Mouse (Mus musculus): Measurements from ENCODE around the gene Adprh. TPM values are rescaled to one million over a fixed set of nuclear protein-coding genes. Genes with fewer than 3 reads are reported as not detected.
"Not testable (repeated sequence)": the region's sequence is repeated elsewhere in the genome, so short reads cannot be mapped to it uniquely, and the experiment has no call there.

The Adprh gene
- polyA plus RNA-seq, 1 experiment = 20.2 TPM

DNA sequence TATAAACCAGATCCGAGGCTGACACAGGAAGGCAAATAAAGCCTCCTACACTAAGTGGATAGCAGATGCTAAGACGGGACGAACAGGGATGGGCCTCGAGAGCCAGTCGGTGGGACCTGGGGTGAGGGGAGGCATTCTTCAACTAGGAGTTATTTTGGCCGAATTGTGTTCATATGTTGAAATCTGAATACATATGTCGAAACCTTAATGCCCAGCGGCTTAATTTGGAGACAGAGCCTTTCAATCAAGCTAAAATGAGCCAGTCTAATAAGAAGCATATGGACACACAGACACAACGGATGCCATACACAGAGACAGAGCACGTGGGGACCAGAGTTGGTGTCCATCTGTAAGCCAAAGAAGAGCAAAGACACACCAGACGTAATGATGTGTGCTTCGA is 4.0 kb downstream of the Adprh start:
- Histone ChIP-seq H3K27ac (ENCODE audit: insufficient read depth, low read depth, low read length) (no peak overlapping the region), H3K4me1 (ENCODE audit: control insufficient read depth, insufficient read depth, insufficient read length, low read length) (peaks cover 5% of the 10 kb centered on the region), H3K4me3 (ENCODE audit: low read depth, low read length) (no peak overlapping the region), H3K36me3 (ENCODE audit: control insufficient read depth, insufficient read depth, low read length) (peaks cover 18% of the 10 kb centered on the region), H3K27me3 (ENCODE audit: control insufficient read depth, insufficient read depth, low read length) (no peaks in the 10 kb centered on the region)
- WGBS = 94% methylated on average over 12 of the region's 12 CpGs
- no peak for TF ChIP-seq POLR2A (IDR thresholded peaks at IDR 0.05; ENCODE audit: low read depth, low read length)
- no peak for TF ChIP-seq CTCF (IDR thresholded peaks at IDR 0.05; ENCODE audit: extremely low read depth, insufficient read length, insufficient replicate concordance, low read depth, low read length)

- WGBS = 93% methylated on average over 21 of the region's 21 CpGs
- Histone ChIP-seq H3K27ac (ENCODE audit: insufficient read depth, low read depth, low read length) (no peak overlapping the region), H3K36me3 (ENCODE audit: control insufficient read depth, insufficient read depth, low read length) (peaks cover 18% of the 10 kb centered on the region), H3K27me3 (ENCODE audit: control insufficient read depth, insufficient read depth, low read length) (no peaks in the 10 kb centered on the region), H3K4me3 (ENCODE audit: low read depth, low read length) (no peak overlapping the region), H3K4me1 (ENCODE audit: control insufficient read depth, insufficient read depth, insufficient read length, low read length) (peaks cover 5% of the 10 kb centered on the region)
- no peak for TF ChIP-seq POLR2A (IDR thresholded peaks at IDR 0.05; ENCODE audit: low read depth, low read length)
- TF ChIP-seq CTCF (IDR thresholded peaks at IDR 0.05; ENCODE audit: extremely low read depth, insufficient read length, insufficient replicate concordance, low read depth, low read length) = no peak
These were observed 5.1 kb downstream of the Adprh start for GRCm38 (mm10) chr16:38447366-38447765.

- peaks cover 18% of the 10 kb centered on the region for H3K36me3 ChIP-seq (ENCODE audit: control insufficient read depth, insufficient read depth, low read length)
- not testable (repeated sequence) for H3K27ac ChIP-seq (ENCODE audit: insufficient read depth, low read depth, low read length); H3K27me3 ChIP-seq (ENCODE audit: control insufficient read depth, insufficient read depth, low read length); H3K4me3 ChIP-seq (ENCODE audit: low read depth, low read length); H3K4me1 ChIP-seq (ENCODE audit: control insufficient read depth, insufficient read depth, insufficient read length, low read length)
- 93% methylated on average over 2 of the region's 2 CpGs for whole genome bisulfite sequencing
These were observed 6.4 kb downstream of the Adprh start for GRCm38 (mm10) chr16:38446141-38446540.

GRCm38 (mm10) chr16:38445576-38445975 is 6.9 kb downstream of the Adprh start:
- no peak for TF ChIP-seq CTCF (IDR thresholded peaks at IDR 0.05; ENCODE audit: extremely low read depth, insufficient read length, insufficient replicate concordance, low read depth, low read length)
- peaks cover 18% of the 10 kb centered on the region for H3K36me3 ChIP-seq (ENCODE audit: control insufficient read depth, insufficient read depth, low read length)

GRCm38 (mm10) chr16:38445046-38445445 is 7.5 kb downstream of the Adprh start:
- 84% methylated on average over 1 of the region's 1 CpGs for WGBS
- H3K4me1 ChIP-seq (ENCODE audit: control insufficient read depth, insufficient read depth, insufficient read length, low read length) = no peaks in the 10 kb centered on the region; the same call in 1 of the 2 replicates
- H3K4me3 ChIP-seq (ENCODE audit: low read depth, low read length) = no peak overlapping the region
- H3K27me3 ChIP-seq (ENCODE audit: control insufficient read depth, insufficient read depth, low read length) = no peaks in the 10 kb centered on the region
- H3K36me3 ChIP-seq (ENCODE audit: control insufficient read depth, insufficient read depth, low read length) = peaks cover 18% of the 10 kb centered on the region
- no peak for TF ChIP-seq CTCF (IDR thresholded peaks at IDR 0.05; ENCODE audit: extremely low read depth, insufficient read length, insufficient replicate concordance, low read depth, low read length)
- no peak for TF ChIP-seq POLR2A (IDR thresholded peaks at IDR 0.05; ENCODE audit: low read depth, low read length)
- H3K27ac ChIP-seq (ENCODE audit: insufficient read depth, low read depth, low read length) = no peak overlapping the region

More at GRCm38 (mm10) chr16:38445576-38445975, 6.9 kb downstream of the Adprh start:
- Histone ChIP-seq H3K27me3 (ENCODE audit: control insufficient read depth, insufficient read depth, low read length) (no peaks in the 10 kb centered on the region), H3K4me3 (ENCODE audit: low read depth, low read length) (no peak overlapping the region), H3K27ac (ENCODE audit: insufficient read depth, low read depth, low read length) (no peak overlapping the region), H3K4me1 (ENCODE audit: control insufficient read depth, insufficient read depth, insufficient read length, low read length) (no peaks in the 10 kb centered on the region; the same call in 1 of the 2 replicates)
- WGBS = 97% methylated on average over 20 of the region's 20 CpGs

DNA sequence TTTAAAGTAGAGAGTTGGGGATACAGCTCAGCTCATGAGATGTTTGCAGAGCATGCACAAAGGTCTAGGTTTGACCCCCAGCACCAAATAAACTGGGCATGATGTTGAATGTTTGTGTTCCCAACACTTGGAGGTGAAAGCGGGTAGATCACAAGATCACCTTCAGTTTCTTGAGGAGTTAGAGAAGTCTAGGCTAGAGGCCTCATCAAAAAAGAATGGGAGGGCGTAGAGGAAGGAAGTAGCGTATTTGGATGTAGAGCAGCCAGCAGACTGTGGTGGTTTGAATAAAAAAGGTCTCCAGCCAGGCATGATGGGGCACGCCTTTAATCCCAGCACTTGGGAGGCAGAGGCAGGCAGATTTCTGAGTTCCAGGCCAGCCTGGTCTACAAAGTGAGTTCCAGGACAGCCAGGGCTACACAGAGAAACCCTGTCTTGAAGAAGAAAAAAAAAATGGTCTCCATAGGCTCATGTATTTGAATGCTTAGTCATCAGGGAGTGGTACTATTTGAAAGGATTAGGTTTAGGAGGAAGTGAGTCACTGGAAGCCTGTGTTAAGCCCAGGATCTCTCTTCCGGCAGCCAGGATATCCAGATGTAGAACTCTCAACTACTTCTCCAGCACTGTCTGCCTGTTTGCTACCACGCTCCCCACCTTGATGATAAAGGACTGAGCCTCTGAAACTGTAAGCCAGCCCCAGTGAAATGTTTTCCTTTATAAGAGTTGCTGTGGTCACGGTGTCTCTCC is 8.6 kb downstream of the Adprh start:
- Histone ChIP-seq H3K27me3 (ENCODE audit: control insufficient read depth, insufficient read depth, low read length) (no peaks in the 10 kb centered on the region), H3K27ac (ENCODE audit: insufficient read depth, low read depth, low read length) (no peak overlapping the region), H3K4me1 (ENCODE audit: control insufficient read depth, insufficient read depth, insufficient read length, low read length) (no peaks in the 10 kb centered on the region; the same call in 1 of the 2 replicates), H3K36me3 (ENCODE audit: control insufficient read depth, insufficient read depth, low read length) (peaks cover 16% of the 10 kb centered on the region), H3K4me3 (ENCODE audit: low read depth, low read length) (no peak overlapping the region)
- TF ChIP-seq POLR2A (IDR thresholded peaks at IDR 0.05; ENCODE audit: low read depth, low read length) = no peak
- TF ChIP-seq CTCF (IDR thresholded peaks at IDR 0.05; ENCODE audit: extremely low read depth, insufficient read length, insufficient replicate concordance, low read depth, low read length) = no peak
- WGBS = 94% methylated on average over 7 of the region's 7 CpGs

GRCm38 (mm10) chr16:38442216-38442615 is 10.3 kb downstream of the Adprh start:
- Histone ChIP-seq H3K4me3 (ENCODE audit: low read depth, low read length) (no peak overlapping the region), H3K4me1 (ENCODE audit: control insufficient read depth, insufficient read depth, insufficient read length, low read length) (no peaks in the 10 kb centered on the region; the same call in 1 of the 2 replicates), H3K36me3 (ENCODE audit: control insufficient read depth, insufficient read depth, low read length) (peaks cover 14% of the 10 kb centered on the region), H3K27me3 (ENCODE audit: control insufficient read depth, insufficient read depth, low read length) (no peaks in the 10 kb centered on the region), H3K27ac (ENCODE audit: insufficient read depth, low read depth, low read length) (no peak overlapping the region)
- TF ChIP-seq POLR2A (IDR thresholded peaks at IDR 0.05; ENCODE audit: low read depth, low read length) = no peak
- no peak for TF ChIP-seq CTCF (IDR thresholded peaks at IDR 0.05; ENCODE audit: extremely low read depth, insufficient read length, insufficient replicate concordance, low read depth, low read length)
- WGBS = 67% methylated on average over 8 of the region's 8 CpGs
